Mouse (Mus musculus) cerebellum, postnatal 10 days (tissue): ENCODE data around the gene Gm609.
"Not testable (repeated sequence)": the region's sequence is repeated elsewhere in the genome, so short reads cannot be mapped to it uniquely, and the experiment has no call there.

Source experiments
- DNase-seq, 2 experiments: peaks; one replicate each; pipeline ENCODE4 v3.0.0; 2021; ENCODE audit warnings: mixed read lengths in 2 of 2

Gene Gm609

DNA sequence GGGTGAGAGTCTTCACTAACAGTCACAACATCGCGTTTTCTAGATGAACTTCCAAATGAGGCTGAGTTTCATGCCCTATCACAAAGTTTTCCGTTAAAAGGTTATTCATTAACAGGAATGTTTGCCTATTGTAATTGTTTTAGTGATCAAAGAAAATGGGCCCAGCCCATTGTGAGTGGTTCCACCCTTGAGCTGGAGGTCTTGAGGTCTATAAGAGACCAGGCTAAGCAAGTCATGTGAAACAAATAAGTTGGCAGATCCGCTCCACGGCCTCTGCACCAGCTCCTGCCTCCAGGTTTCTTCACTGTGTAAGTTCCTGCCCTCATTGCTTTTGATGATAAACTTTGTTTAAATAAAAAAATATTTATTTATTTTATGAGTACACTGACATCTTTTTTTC lies at the start of gene Gm609:
Gm609 (minus strand) TSS at position 43 of the 400 bp plus-strand sequence.
- DNase-seq = no peak

DNA sequence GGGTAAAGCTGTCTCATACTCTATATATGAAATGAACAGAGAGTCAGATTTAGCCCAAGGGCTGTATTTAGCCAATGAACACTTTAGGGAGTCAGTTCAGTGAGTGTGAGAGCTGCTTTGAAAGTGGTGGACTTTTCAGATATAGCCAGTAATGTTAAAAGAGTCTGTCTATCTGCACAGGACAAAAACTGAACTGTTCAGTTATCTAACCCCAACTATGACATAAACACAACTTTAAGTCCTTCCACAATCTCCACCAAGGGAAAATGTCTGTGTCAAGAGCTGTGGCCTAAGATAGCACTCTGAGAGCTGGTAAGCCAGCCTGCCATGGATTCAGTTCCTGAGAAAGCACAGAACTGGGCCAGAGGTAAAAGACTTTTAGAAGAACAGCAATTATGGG lies 49.3 kb upstream of the Gm609 start:
- DNase-seq = no peak

DNA sequence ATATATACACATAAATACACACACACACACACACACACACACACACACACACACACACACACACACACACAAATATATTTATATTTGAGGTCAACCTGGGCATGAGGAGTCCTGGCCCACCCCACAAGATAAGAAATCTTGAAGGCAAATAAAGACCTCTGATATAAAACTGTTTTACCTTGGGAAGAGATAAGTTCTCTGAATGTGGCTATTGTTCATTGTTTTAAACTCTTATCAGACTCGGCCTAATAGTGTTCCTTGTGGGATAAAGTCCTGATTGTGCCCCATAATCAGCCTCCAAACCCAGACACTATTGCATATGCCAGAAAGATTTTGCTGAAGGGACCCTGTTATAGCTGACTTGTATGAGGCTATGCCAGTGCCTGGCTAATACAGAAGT lies 45.6 kb upstream of the Gm609 start:
- DNase-seq = not testable (repeated sequence)

DNA sequence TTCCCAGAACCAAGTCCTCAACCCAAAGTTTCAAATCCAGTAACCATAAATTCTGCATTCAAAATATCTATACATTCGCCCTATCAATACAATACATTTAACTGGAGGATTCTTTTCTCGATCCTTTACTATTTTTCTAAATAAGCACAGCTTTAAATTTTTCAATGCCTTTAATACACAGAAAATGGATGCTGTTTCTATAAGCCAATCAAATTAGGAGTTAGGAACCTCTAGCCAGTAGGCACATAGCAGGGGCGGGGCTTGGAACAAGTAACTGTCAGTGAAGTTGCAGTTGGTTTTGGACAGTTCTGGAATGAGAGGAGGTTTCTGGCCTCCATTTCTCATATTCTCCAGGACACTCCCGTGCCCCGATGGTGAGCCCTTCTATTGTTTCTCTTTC lies 42.2 kb upstream of the Gm609 start, which contains the start of gene Slc9c1:
Slc9c1 (plus strand) TSS at position 301 of the 400 bp plus-strand sequence.
- no peak for DNase-seq

DNA sequence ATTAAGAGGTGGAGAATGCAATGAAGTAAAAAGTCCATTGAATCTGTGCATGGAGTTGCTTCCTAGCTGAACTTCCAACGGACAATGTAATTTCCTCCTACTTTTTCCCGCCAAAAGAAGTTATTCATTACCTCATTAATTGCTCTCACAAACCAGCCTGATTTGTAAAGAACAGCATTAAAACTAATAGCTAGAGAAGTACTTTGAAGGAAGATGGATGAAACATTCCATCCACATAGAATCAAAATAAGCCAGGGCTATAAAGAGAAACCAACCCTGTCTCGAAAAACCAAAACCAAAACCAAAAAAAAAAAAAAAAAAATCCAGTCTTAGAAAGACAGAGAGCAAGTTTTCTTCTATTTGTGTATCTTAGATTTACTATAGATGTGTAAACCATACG lies 39.2 kb upstream of the Gm609 start, which contains the start of gene Gm17783:
Gm17783 (minus strand) TSS at position 101 of the 400 bp plus-strand sequence.
- no peak for DNase-seq

DNA sequence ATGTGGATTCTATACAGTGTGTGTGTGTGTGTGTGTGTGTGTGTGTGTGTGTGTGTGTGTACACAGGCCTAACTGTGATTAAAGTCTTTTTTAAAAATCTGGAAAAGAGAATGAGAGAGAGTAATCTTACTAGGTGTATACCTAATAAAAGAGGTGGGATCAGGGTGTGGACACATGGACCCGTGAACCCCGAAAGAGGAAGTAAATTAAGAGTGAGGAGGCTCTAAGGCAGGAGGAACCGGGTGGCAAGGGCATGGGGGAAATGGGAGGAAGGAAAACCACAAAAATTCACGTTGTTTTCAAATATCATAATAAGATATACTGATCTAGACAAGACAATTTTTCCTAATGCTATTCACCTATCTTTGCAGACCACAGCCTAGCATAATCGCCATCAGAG lies 32.8 kb upstream of the Gm609 start:
- no peak for DNase-seq

DNA sequence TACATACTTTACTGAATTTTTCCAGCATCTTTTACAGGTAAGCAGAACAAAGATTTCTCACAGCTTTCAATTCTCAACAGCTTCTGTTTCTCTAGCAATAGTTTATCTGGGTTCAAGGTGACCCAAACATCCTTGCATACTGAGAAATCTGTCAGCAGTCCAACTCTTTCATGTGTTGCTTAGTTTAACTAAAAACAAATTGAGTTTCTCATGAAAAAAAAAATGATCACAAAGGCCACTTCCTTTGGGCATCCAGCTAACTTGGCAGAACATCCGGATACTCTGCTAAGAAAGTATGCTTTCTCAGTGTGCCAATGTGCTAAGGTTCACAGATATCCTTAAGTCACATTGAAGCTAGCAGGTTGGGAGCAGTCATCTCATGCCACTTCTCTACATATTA lies 2.6 kb upstream of the Gm609 start:
- no peak for DNase-seq

DNA sequence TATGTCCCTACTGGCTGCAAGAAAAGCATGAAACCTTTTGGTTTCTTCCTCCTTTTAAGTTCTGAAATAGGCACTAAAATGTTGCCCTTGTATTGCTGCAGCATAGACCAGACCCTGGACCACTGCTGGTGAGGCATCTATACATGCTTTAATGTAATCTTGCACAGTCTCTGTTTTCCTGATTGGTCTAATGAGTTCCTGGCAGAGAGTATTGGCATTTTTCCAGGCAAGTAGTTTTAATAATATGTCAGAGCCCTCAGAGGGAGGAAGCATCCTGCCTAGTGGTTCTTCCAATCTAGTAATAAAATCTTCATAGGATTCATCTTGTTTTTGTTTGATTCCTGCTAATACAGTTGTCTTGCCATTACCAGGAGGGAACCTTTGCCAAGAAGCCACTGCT lies 15.8 kb downstream of the Gm609 start:
- DNase-seq = peak in 1 of 2 experiments; percentile 3

DNA sequence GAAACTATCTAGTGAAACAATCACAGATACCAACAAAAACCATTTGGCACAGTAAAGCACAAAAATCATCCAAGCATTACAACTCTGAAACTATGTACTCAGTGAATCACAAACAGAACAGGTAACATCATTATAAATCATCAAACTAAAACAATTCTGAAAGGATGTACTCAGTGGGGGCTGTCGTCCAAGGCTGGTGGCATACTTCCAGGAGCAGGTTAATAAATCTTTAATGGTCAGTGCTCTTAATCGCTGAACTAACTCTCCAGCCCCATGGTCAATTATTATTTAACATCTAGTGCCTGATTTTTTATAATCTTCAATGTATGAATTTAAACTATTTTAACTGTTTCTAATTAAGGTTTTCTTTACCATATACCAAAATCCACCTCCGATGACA lies 20.9 kb downstream of the Gm609 start:
- DNase-seq = not testable (repeated sequence)

DNA sequence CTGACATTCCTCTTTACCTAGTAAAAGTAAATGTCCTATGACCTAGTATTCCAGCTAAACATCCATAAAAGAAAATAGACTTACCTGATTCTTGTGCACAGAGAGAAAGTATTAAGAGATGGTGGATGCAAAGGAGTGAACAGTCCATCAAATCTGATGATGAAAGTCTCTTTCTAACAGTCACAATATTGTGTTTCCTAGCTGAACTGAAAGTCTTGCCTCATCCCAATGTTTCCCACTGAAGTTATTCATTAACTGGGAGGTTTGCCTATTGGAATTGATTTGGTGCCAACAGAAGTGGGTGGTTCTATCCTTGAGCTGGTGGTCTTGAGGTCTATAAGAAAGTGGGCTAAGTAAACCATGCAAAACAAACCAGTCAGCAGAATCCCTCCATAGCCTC lies 38.0 kb downstream of the Gm609 start:
- DNase-seq = no peak

DNA sequence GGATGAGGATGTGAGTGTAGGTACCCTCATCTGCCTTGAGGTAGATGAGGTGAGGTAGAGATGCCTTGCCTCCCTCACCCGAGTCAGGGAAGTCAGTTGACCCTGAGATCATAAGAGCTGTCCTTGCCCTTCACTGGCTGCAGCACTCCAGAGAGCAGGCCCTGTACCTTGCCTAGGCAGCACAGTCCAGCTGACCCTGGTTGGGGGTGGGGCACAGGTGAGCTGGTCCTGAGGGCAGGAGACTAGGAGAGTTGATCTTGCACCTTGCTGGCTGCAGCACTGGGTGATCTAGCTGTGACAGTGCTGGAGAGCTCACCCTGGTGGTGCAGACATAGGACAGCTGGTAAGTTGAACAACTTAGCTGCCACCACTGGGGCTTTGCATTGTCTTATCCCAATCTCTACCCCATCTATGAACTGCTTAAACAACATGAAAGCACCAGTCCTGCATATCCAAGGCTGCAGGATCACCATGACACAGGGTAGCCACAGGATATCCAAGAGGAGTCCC lies 55.5 kb downstream of the Gm609 start:
- DNase-seq = no peak

DNA sequence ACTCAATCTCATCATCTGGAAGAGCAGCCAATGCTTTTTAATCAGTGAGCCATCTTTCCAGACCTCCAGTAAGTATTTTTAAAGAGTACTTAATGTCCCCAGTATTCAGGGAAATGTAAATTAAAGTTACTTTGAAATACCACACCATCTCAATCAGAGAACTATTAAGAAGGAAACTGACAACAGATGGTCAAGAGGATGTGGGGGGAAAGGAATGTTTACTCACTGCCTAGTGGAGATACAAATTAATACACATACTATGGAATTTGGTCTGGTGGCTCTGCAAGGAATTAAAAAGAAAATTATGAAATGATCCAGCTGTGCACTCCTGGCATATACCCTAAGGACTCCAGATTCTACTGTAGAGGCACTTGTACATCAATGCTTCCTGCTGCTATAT lies 57.2 kb downstream of the Gm609 start:
- no peak for DNase-seq

DNA sequence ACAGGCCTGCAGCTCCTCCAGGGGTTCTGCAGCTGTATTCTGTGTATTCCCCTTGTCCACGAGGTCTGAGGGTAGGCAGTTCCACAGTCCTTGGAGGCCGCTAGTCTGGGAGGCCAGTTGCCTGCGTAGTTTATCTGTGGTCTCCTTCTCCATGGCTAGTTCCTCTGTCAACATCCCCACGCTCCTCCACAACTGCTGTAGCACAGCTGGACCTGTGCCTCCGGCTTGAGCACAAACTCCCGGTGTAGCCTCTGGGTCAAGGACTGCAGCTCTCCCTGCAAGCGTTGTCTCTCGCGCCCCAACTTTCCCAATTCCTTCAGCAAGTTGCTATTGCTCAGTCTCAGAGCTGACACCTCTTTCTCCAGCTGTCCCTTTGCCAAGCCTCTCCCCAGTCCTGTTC lies 65.1 kb downstream of the Gm609 start:
- DNase-seq = no peak

DNA sequence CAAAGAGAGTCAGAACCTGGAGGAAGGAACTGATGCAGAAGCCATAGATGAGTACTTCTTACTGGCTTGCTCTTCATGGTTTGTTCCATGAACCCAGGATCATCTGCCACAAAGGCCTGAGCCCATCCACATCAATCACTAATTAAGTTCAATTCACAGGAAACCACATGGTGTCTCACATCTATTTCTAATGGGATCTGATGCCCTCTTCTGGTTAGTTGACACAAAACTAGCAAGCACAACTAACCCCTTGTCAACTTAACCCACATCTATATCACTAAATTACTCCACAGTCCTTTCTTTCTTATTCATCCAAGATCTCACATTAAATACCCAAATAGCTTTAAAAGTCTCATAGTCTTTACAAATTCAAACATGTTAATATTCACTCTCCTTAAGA lies 79.3 kb downstream of the Gm609 start:
- DNase-seq = peak in 1 of 2 experiments; percentile 35

DNA sequence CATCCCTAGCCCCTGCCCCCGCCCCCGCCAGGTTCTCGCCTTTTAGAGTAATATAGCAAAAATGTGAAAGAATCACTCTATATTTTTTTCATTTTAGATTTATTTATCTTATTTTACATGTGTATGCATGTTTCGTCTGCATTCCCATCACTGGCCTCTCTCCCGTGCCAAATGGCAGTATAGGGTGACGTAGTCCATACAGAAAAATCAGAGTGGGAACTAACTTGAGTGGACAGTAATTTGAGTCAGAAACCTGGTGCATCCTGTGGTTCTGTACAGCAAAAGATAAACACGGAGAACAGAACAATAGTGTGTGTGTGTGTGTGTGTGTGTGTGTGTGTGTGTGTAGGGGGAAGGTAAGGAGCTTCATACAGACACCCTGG lies 83.7 kb downstream of the Gm609 start:
- not testable (repeated sequence) for DNase-seq

DNA sequence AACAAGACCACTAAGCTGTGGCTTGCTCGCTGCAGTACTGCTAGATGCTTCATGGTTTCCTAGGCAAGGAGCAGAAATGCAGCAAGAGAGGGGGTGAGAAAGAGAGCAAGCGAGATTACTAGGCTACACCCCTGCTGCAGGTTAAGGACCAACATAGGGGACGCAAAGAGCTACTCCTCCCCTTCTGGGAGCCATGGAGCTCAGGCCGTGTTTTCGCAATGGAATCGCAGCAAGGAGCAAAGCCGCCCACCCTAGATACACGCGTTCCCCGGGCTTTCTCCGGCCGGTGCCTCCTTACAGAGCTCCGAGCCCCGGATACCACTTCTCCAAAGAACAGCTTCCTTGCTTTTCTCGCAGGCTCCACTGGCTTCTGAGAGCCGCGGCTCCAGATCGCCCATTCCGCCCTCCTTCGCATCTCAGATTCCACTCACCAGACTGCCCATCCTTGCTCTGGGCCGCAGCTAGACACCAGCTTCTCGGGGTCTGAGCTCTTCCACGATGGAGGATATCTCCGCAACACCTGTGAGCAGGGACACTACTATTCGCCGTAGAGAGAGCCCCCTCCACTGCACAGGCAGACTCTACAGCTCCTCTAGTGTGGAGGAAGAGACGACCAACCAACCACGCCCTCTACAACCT lies 84.2 kb downstream of the Gm609 start, which contains the start of gene Cd200:
Cd200 (minus strand) TSS at position 629 of the 639 bp plus-strand sequence.
- DNase-seq = peak; percentile 82 to 85

DNA sequence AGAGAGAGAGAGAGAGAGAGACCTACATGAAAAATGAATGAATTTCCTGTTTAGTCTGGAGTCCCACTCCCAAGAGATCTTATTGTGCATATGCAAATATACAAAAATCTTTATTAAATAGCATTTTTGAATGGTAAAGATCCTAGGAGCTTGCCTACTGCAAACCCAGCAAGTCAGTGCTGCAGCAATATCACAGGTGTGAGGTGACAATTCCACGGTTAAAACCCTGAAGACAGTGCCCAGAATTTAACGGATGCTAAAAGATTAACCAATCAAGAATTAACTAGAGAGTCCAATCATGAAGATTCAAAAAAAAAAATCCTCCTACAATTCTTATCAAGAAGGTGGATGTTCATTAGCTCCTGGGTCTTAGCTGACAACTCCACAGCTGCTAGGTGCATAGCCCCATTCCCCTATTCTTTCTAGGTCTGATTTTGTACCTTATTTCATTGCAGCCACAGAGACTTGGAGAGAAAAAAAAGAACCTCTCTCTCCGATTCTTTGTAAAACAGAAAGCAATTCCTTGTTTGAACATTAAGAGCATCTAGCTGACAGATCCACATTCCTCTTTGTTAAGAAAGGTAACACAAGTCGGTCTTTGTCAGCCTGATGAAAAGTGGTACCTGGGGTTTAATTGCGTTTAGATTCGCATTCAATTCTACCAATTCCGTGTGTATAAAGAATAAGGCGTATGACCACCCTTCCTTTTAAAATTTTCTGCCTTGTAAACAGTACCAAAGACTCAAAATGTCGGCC lies 84.9 kb downstream of the Gm609 start:
- DNase-seq = no peak

DNA sequence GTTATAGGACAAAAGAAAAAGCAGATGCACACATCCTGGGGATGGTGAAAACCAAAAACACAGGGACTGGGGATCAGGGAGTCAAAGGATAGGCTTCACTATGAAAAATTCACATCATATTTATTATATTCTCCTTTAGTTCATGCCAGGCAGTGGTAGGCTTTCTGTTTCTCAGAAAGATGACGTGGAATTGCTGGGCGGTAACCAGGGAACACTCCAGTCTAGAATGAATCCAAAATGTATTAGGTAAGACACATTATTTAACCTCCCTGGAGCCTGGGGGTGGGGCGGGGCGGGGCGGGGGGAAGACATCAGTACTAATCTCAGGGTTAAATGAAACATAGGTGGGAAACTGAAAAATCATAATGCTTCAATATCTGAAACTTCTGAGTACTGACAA lies 85.7 kb downstream of the Gm609 start:
- DNase-seq = peak in 1 of 2 experiments; percentile 16

DNA sequence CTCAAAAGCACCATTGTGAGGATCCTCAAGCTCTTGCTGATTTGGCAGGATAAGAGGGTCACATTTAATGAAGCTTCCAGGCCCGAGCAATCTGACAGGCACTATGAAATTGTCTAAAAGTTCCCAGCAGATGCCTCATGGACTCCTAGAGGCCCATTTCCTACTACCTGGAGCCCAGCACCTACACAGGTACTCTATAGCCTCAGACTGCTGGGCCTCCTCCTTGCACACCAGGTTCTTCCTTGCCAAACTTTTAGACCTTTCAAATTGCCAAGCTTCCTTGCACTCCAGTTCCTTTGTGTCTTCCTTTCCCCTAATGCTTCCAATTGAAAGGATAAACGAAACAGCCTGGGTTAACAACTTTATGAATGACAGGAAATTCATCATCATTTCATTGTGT lies 89.8 kb downstream of the Gm609 start:
- no peak for DNase-seq

DNA sequence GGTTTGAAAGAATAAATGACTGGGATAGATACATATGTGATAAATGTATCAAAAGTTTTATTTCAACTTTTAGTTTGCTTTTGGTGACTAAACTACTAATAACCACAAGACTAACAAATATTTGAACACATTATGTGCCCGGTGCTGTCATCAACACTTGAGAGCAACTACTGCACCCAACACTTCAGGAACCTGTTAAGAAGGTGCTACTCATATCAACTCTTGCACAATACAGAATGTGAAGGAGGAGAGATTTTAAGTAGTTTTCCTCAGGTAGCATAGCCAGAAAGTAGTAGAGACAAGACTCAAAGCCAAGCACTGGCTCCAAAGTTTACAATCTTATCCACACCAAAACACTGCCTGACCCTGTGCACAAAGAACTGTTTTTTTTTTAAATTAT lies 90.7 kb downstream of the Gm609 start:
- DNase-seq = no peak

DNA sequence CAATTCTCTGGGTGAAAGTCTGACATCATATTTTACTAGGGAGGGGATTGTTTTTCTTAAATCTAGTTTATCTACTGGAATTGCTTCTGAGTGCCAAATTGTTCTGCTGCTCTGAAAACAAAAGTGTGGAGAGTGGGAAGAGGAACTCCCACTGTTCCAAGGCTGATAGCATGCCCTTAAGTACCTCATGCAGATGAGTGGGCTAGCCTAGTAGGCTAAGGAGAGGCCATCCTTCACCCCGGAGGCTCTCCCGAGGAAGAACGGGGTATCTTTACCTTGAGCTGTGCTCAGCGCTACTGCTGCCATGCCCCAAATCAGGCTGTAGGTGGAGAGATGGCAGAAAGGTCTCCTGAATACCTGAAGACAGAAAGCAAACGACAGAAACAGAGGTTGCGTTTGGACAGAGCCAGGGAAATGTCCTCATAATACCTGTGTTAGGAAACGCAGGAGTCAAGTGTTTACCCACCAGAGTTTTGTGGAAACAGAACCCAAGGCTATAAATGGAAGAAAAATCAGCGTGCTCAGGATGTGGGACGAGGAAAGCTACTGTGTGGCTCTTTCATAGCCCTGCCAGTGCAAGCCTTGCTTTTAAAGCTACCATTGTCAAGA lies 92.7 kb downstream of the Gm609 start:
- DNase-seq = no peak

DNA sequence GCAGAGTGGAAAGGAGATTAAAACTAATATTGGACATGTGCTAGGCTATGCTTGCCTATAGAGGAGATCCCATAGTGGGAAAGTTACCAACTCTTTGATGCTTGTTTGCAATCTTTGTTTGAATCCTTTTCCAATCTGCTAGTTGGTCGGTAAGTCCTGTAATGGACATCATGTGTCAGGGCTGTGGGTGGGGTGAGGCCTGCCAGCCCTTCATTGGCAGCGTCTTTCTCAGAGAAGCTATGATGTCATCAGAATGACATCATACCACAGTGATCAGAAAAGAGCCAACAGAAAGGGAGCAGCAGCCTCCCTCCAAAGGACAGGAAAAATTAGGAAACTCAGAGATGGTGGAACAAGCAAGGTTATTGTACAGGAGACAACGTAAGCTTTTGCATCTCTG lies 93.4 kb downstream of the Gm609 start:
- DNase-seq = no peak

DNA sequence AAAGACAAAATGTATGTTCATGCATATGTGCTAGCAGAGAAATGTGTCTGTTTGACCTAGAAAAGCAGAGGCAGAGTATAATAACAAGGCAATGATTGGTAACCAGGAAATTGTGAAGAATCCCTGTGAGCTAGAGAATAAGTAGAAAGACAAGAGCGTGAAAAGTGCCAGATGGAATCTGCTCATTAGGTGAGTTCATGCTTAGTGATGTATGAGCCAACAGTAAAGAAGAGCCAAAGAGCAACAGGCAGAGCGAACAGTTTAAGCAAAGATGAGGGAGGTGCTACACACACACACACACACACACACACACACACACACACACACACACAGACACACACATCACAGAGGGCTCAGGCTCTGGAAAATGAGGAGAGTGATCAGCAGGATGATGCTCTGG lies 95.3 kb downstream of the Gm609 start:
- peak; percentile 15 to 28 for DNase-seq

DNA sequence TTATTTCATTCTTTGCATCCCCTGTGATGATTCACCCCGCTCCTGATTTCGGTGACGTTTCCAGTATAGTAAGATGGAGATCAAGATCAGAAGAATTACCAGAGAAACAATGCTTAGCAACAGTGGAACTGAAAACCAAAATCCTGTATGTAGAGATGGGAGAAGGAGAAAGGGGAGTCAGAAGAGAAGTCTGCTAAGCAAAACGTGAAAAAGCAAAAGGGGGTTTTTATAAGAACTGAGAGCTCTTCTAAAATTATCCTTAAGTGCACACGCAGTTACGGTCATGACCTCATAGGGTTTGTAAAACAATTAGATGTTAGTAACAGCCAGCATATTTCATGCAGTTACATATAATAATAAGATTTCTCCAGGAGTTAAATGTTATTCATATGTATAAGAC lies 100.5 kb downstream of the Gm609 start:
- DNase-seq = no peak
